Mouse (Mus musculus): ENCODE results near the gene Tent2. TPM values are rescaled to one million over a fixed set of nuclear protein-coding genes. Genes with fewer than 3 reads are reported as not detected.

The Tent2 gene
- 10 to 100 TPM; 75.9 to 78.6 TPM for total RNA-seq (2023)

GRCm38 (mm10) chr13:93191831-93192645 lies at the start of gene Tent2:
TSS of gene Tent2 (minus strand) at chr13:93192385.

DNA sequence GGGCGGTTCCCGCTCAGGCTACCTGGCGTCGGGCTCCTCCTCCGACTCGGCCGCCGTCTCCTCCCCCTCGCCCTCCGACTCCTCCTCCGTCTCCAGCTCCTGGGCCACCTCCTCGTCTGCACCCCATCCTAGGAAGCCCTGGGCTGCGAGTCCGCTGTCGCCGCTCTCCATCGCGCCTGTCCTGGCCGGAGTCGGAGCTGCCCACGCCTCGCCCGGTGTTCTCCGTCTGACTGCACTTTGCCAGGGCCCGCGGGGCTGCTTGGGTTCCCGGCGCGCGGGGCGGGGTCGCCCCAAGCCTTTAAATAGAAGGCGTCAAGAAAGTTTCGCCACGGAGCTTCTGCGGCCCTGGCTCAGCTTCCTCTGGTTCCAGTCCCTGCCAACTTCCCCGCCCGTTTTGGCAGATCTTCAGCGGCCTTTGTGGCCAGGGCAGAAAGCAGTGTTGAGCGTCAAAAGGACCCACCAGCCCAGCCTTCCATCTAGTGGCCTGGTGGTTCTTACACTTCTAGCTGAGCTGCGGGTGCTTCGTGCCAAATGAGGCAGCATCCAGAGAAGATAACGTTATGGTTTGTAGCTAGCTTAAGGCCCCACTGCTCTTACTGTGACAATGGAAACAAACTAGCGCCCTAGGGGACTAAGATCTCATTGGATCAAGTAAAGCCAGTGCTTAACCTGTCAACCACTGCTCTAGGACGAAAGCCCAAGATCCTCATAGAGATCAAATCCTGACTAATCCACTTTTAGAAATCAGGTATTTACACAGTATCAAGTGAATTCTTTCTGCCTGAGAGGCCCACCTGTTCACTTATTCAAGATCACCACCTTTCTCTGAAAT lies 47.6 kb downstream of the Tent2 start, which contains the start of gene Cmya5:
Gene Cmya5 (minus strand): TSS at position 389 of the 832 bp plus-strand sequence.

Other genes with a start within 250 kb of the Tent2 start
- under 1 TPM; 0.15 to 0.21 TPM for gene Cmya5, start 47.7 kb downstream of the Tent2 start, total RNA-seq (2023)
- gene Homer1, start 107.2 kb upstream of the Tent2 start, total RNA-seq (2023) = 10 to 100 TPM; 17.7 to 19.2 TPM